Mouse (Mus musculus): ENCODE measurements around the gene Palmd. TPM values are rescaled to one million over a fixed set of nuclear protein-coding genes. Genes with fewer than 3 reads are reported as not detected.
A peak's percentile ranks its signal among the peaks of the same experiment; 100 is the strongest.

Palmd gene
- polyA plus RNA-seq, 1 experiment from 2014 or later, result 4.9 TPM

DNA sequence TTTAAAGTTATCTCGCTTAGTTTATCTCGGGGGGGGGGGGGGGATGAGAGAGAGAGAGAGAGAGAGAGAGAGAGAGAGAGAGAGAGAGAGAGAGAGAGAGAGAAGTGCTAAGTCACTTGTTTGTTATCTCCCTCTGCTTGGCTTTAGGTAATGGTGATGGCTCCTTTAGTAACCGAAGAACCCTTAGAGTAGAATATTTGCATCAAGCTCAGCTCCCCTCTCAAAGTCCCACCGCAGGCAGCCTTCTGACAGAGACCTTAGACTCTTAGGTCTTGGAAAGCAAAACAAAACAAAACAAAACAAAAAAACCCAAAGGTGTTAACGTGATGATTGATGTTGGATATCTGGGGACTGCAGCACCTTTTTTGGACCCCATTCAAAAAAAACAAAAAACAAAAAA is 216 bp upstream of the Palmd start:
- DNase-seq (no peak), ATAC-seq (ENCODE audit: insufficient read depth) (no peak)
- Histone ChIP-seq H3K27me3 (ENCODE audit: insufficient read depth, low read length) (no peaks in the 10 kb centered on the region), H3K9ac (peak overlapping the region; percentile 46; the same call in 1 of the 2 replicates), H3K9me3 (ENCODE audit: low read depth, low read length) (no peaks in the 10 kb centered on the region), H3K4me1 (ENCODE audit: insufficient read depth) (0 out of 2 replicates have a peak, but pooled peaks cover 5% of the 10 kb centered on the region), H3K36me3 (ENCODE audit: insufficient read depth) (no peaks in the 10 kb centered on the region), H3K4me2 (peak overlapping the region; percentile 71), H3K27ac (ENCODE audit: low read depth) (no peak overlapping the region), H3K4me3 (ENCODE audit: low read depth, low read length) (peak overlapping the region; percentile 35)
- no peak for TF ChIP-seq CTCF (IDR thresholded peaks at IDR 0.05; ENCODE audit: low read depth)
- 13% methylated on average over 5 of the region's 5 CpGs for WGBS

DNA sequence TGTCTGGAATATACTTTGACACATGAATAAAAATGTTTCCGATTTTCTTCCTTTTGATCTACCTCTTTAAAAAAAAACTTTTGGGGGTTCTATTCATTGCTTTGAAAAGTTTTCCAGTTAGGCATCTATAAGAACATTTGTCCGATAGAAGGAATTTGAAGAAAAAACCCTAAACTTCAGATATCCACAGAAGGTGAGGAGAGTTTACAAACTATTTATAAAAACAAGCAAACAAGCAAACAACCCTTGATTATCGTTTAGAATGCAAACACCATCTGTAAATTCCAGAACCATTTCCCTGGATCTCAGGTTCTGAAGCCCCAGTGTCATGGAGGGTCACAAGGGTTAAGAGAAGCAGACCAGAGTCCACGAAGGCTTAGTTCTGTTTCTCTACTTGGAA is 820 bp downstream of the Palmd start, which contains the start of gene 4930455H04Rik:
Gene 4930455H04Rik (plus strand): TSS at position 301 of the 400 bp plus-strand sequence.
- Histone ChIP-seq H3K9me3 (ENCODE audit: low read depth, low read length) (no peaks in the 10 kb centered on the region), H3K4me3 (ENCODE audit: low read depth, low read length) (peak within 1 kb of the TSS; percentile 35), H3K27ac (ENCODE audit: low read depth) (0 out of 2 replicates have a peak within 1 kb of the TSS, but pooled peaks have one; percentile 26), H3K27me3 (ENCODE audit: insufficient read depth, low read length) (no peaks in the 10 kb centered on the region), H3K36me3 (ENCODE audit: insufficient read depth) (no peaks in the 10 kb centered on the region), H3K9ac (peak within 1 kb of the TSS; percentile 46), H3K4me2 (peak within 1 kb of the TSS; percentile 71), H3K4me1 (ENCODE audit: insufficient read depth) (0 out of 2 replicates have a peak, but pooled peaks cover 5% of the 10 kb centered on the region)
- DNase-seq (no peak), ATAC-seq (ENCODE audit: insufficient read depth) (no peak)
- no peak for TF ChIP-seq CTCF (IDR thresholded peaks at IDR 0.05; ENCODE audit: low read depth)
- 56% methylated on average over 4 of the region's 4 CpGs for WGBS

DNA sequence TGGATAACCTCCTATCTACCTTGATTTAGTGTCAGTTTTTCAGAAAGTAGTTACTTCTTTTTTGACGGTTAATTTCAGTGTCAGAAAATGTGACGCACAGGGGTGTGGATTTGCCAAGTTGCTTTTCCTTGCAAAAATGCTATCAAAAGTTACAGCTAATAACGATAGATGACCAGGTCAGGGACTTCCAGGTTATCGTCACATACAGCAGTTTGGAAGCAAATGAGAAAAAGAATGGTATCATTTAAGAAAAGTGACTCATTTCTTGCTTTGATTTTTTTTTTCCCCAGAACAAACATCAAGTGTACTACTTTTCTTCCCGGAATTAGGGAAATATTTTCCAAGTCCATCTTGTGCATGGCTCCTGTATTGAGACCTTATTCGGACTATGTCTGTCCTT is 1.4 kb downstream of the Palmd start:
- no peak for TF ChIP-seq CTCF (IDR thresholded peaks at IDR 0.05; ENCODE audit: low read depth)
- Histone ChIP-seq H3K4me1 (ENCODE audit: insufficient read depth) (0 out of 2 replicates have a peak, but pooled peaks cover 5% of the 10 kb centered on the region), H3K27ac (ENCODE audit: low read depth) (no peak overlapping the region), H3K4me2 (peak overlapping the region; percentile 71), H3K4me3 (ENCODE audit: low read depth, low read length) (no peak overlapping the region; the same call in 1 of the 2 replicates), H3K27me3 (ENCODE audit: insufficient read depth, low read length) (no peaks in the 10 kb centered on the region), H3K9me3 (ENCODE audit: low read depth, low read length) (no peaks in the 10 kb centered on the region), H3K9ac (no peak overlapping the region), H3K36me3 (ENCODE audit: insufficient read depth) (no peaks in the 10 kb centered on the region)
- DNase-seq (no peak), ATAC-seq (ENCODE audit: insufficient read depth) (no peak)
- WGBS, result 79% methylated on average over 6 of the region's 6 CpGs

DNA sequence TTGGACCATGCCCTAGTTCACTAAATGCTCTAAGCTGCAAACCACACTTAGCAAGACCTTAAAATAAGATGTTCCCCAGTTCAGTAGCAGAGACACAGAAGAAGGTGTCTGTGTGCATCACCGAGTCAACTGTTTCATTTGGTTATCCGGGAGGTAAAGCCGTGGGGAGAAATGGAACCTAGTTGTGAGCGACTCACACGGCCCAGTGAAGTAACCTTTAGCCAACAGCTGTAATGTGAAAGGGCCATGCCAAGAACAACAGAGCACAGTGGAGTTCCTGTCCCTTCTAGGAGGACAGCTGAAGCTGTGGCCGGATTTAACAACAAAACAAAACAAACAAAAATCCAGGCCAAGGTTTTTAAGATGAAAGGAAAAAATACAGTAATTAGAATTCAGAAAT is 2.0 kb downstream of the Palmd start:
- Histone ChIP-seq H3K27ac (ENCODE audit: low read depth) (no peak overlapping the region), H3K4me3 (ENCODE audit: low read depth, low read length) (peak overlapping the region; percentile 11; the same call in 1 of the 2 replicates), H3K9ac (no peak overlapping the region), H3K36me3 (ENCODE audit: insufficient read depth) (no peaks in the 10 kb centered on the region), H3K4me1 (ENCODE audit: insufficient read depth) (0 out of 2 replicates have a peak, but pooled peaks cover 5% of the 10 kb centered on the region), H3K9me3 (ENCODE audit: low read depth, low read length) (no peaks in the 10 kb centered on the region), H3K27me3 (ENCODE audit: insufficient read depth, low read length) (no peaks in the 10 kb centered on the region), H3K4me2 (peak overlapping the region; percentile 71)
- DNase-seq, result peak; percentile 61
- no peak for ATAC-seq (ENCODE audit: insufficient read depth)
- 39% methylated on average over 6 of the region's 6 CpGs for WGBS
- TF ChIP-seq CTCF (IDR thresholded peaks at IDR 0.05; ENCODE audit: low read depth), result no peak

DNA sequence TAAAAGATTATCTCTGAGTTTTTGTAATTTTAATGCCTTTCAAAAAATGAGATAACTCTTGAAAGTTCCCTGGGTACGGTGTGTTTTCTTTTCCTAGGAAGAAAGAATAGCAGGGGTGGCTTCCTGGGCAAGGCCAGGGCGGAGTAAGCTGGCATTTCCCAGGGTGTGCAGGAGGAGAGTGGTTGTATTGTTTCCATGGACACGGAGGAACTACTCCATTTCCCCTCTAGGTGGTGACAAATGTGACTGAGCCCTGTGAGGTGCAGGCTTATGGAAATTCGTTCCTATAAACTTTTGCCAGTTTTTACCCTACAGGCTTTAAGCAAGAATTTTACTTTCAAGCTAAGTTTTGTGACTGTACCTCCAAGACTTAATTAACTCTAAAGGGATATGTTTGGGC is 2.6 kb downstream of the Palmd start:
- ATAC-seq (ENCODE audit: insufficient read depth) (peak; percentile 81; the same call in 1 of the 2 replicates), DNase-seq (peak; percentile 77)
- Histone ChIP-seq H3K4me1 (ENCODE audit: insufficient read depth) (0 out of 2 replicates have a peak, but pooled peaks cover 5% of the 10 kb centered on the region), H3K27ac (ENCODE audit: low read depth) (no peak overlapping the region), H3K4me2 (no peak overlapping the region), H3K27me3 (ENCODE audit: insufficient read depth, low read length) (no peaks in the 10 kb centered on the region), H3K9me3 (ENCODE audit: low read depth, low read length) (no peaks in the 10 kb centered on the region), H3K36me3 (ENCODE audit: insufficient read depth) (no peaks in the 10 kb centered on the region), H3K9ac (no peak overlapping the region), H3K4me3 (ENCODE audit: low read depth, low read length) (0 out of 2 replicates have a peak overlapping the region, but pooled peaks have one; percentile 11)
- TF ChIP-seq CTCF (IDR thresholded peaks at IDR 0.05; ENCODE audit: low read depth), result peak; percentile 61
- 26% methylated on average over 4 of the region's 4 CpGs for WGBS

DNA sequence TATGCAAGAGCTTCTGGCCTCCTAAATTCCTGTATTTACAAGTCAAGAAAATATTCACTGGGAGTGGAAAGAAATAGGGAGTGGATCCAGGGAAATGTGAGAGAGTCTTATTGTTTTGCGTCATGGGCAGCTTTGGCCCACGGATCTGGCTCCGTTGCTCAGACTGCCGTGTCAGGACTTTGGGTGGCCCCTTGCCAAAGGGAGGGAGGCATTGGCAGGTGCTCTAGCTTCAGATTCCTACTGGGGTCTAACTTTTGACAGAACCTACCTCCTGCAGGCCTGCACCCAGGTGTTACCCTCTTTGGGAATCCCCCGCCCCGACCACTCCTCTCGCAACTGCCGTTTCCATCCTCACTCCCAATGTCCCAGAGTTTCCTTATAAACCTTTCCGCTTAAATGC is 4.4 kb downstream of the Palmd start:
- ATAC-seq (ENCODE audit: insufficient read depth), result no peak
- no peak for TF ChIP-seq CTCF (IDR thresholded peaks at IDR 0.05; ENCODE audit: low read depth)
- Histone ChIP-seq H3K4me3 (ENCODE audit: low read depth, low read length) (no peak overlapping the region), H3K4me1 (ENCODE audit: insufficient read depth) (0 out of 2 replicates have a peak, but pooled peaks cover 5% of the 10 kb centered on the region), H3K27ac (ENCODE audit: low read depth) (no peak overlapping the region), H3K27me3 (ENCODE audit: insufficient read depth, low read length) (no peaks in the 10 kb centered on the region), H3K9me3 (ENCODE audit: low read depth, low read length) (no peaks in the 10 kb centered on the region), H3K36me3 (ENCODE audit: insufficient read depth) (no peaks in the 10 kb centered on the region), H3K9ac (no peak overlapping the region), H3K4me2 (no peak overlapping the region)
- WGBS, result 92% methylated on average over 9 of the region's 9 CpGs
- no peak for DNase-seq

DNA sequence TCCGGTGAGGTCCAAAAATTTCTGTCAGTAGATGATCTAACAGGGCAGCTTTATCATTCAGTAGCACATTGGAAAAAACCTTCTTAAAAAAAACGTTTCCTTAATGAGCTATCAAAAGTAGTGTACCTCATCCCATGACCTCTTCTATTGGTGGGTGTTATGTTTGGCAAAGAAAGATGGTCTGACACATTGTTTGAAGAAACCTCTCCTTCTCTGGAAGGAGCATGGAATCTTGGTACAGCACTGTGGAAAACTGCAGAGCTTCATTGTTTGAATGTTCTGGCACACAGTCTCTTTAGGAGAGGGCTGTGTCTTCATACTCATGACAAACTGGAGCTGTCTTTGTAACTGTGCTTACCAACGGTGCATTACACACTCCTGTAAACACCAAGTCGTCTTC is 5.6 kb downstream of the Palmd start:
- Histone ChIP-seq H3K4me1 (ENCODE audit: insufficient read depth) (0 out of 2 replicates have a peak, but pooled peaks cover 5% of the 10 kb centered on the region), H3K36me3 (ENCODE audit: insufficient read depth) (no peaks in the 10 kb centered on the region), H3K27ac (ENCODE audit: low read depth) (no peak overlapping the region), H3K9ac (no peak overlapping the region), H3K4me2 (no peak overlapping the region), H3K9me3 (ENCODE audit: low read depth, low read length) (no peaks in the 10 kb centered on the region), H3K4me3 (ENCODE audit: low read depth, low read length) (no peak overlapping the region), H3K27me3 (ENCODE audit: insufficient read depth, low read length) (no peaks in the 10 kb centered on the region)
- TF ChIP-seq CTCF (IDR thresholded peaks at IDR 0.05; ENCODE audit: low read depth), result no peak
- DNase-seq, result peak; percentile 56
- WGBS, result 35% methylated on average over 4 of the region's 4 CpGs
- ATAC-seq (ENCODE audit: insufficient read depth), result peak; percentile 59; the same call in 1 of the 2 replicates
